Comparison of ENCODE assay signal across 8 mouse cellular contexts in genomic region chr13:19622573-19623227, GRCm38 (mm10). TPM values are rescaled to one million over a fixed set of nuclear protein-coding genes. Genes with fewer than 3 reads are reported as not detected.
DNase-seq lines count a peak whose midpoint lies in the region; ATAC-seq and TF ChIP-seq lines count a peak whose summit lies in the region.

TSS of gene Sfrp4 (plus strand) at chr13:19623104.

- peak; percentile 52; the same call in 1 of the 2 replicates for ATAC-seq in heart, embryonic 14.5 days (ENCODE audit: insufficient number of reproducible peaks, insufficient read depth, low FRiP score, low read depth)
- ATAC-seq in CD4-positive, CD25-positive, alpha-beta regulatory T cell, adult 4 months: no peak

- WGBS in heart, embryonic 14.5 days: 3% methylated on average over 25 of the region's 25 CpGs

- peak; percentile 31 for TF ChIP-seq CTCF in ES-Bruce4 (IDR thresholded peaks at IDR 0.05; ENCODE audit: low read depth, low read length)
- TF ChIP-seq CTCF in embryonic fibroblast, embryonic 13.5 days (IDR thresholded peaks at IDR 0.05; ENCODE audit: borderline replicate concordance, insufficient read depth, low read length): peak; percentile 33; the same call in 1 of the 2 replicates
- TF ChIP-seq CTCF in layer of hippocampus, adult 2 months (conservative IDR thresholded peaks at IDR 0.05): peak; percentile 66

- H3K27ac ChIP-seq in ES-Bruce4 (ENCODE audit: insufficient read depth, low read length): no peak within 1 kb of the TSS
- no peak within 1 kb of the TSS for H3K27ac ChIP-seq in embryonic fibroblast, embryonic 13.5 days (ENCODE audit: insufficient read depth, low read length)
- H3K27ac ChIP-seq in heart, embryonic 14.5 days (replicated peaks in 1 of 2; ENCODE audit: control insufficient read depth in 1 of 2, insufficient read depth in 1 of 2, low read depth in 2 of 2, low read length in 2 of 2): no peak within 1 kb of the TSS
- H3K27ac ChIP-seq in layer of hippocampus, adult 2 months: peak within 1 kb of the TSS; percentile 46

- H3K4me3 ChIP-seq in ES-Bruce4 (ENCODE audit: low read depth, low read length): peak within 1 kb of the TSS; percentile 61
- peak within 1 kb of the TSS; percentile 23 for H3K4me3 ChIP-seq in embryonic fibroblast, embryonic 13.5 days (ENCODE audit: insufficient read depth, low read length)
- H3K4me3 ChIP-seq in heart, embryonic 14.5 days (ENCODE audit: control insufficient read depth in 1 of 2, insufficient read depth in 1 of 2, low read depth in 1 of 2, low read length in 2 of 2): peak within 1 kb of the TSS; percentile 52 to 57
- peak within 1 kb of the TSS; percentile 67 for H3K4me3 ChIP-seq in layer of hippocampus, adult 2 months

- no peak for TF ChIP-seq EP300 in ES-Bruce4 (IDR thresholded peaks at IDR 0.05; ENCODE audit: insufficient read depth, low read depth, low read length)

- no peaks in the 10 kb centered on the region for H3K9me3 ChIP-seq in ES-Bruce4 (replicated peaks; ENCODE audit: control insufficient read depth, insufficient read depth, low read length, poor library complexity, severe bottlenecking)
- no peaks in the 10 kb centered on the region for H3K9me3 ChIP-seq in heart, embryonic 14.5 days (ENCODE audit: control insufficient read depth, low read length)

- DNase-seq in adrenal gland, postnatal 14 days: peak; percentile 67
- peak; percentile 14 to 49 for DNase-seq in layer of hippocampus, adult 2 months (ENCODE audit: low spot score in 2 of 2)
- DNase-seq in lung, postnatal 25 days (ENCODE audit: low spot score): peak; percentile 33
- peak; percentile 84 for DNase-seq in retina, postnatal 1 day

- H3K4me1 ChIP-seq in ES-Bruce4 (ENCODE audit: control insufficient read depth, insufficient read depth, low read length): no peaks in the 10 kb centered on the region
- peaks cover 3% of the 10 kb centered on the region; the same call in 1 of the 2 replicates for H3K4me1 ChIP-seq in embryonic fibroblast, embryonic 13.5 days (ENCODE audit: control insufficient read depth, insufficient read depth, low read length)
- peaks cover 2 to 15% of the 10 kb centered on the region in 2 experiments; a peak in 3 of 4 replicates for H3K4me1 ChIP-seq in heart, embryonic 14.5 days (ENCODE audit: control insufficient read depth in 2 of 2, insufficient read depth in 2 of 2, low read length in 2 of 2)

- TF ChIP-seq POLR2A in ES-Bruce4 (IDR thresholded peaks at IDR 0.05; ENCODE audit: insufficient read depth, low read length): no peak
- no peak for TF ChIP-seq POLR2A in embryonic fibroblast, embryonic 13.5 days (IDR thresholded peaks at IDR 0.05; ENCODE audit: low read depth, low read length)

- no peaks in the 10 kb centered on the region for H3K27me3 ChIP-seq in ES-Bruce4 (ENCODE audit: control insufficient read depth, insufficient read depth, low read length, poor library complexity, severe bottlenecking)
- H3K27me3 ChIP-seq in heart, embryonic 14.5 days (ENCODE audit: control insufficient read depth, insufficient read depth, low read length): peaks cover 14% of the 10 kb centered on the region

- peak within 1 kb of the TSS; percentile 97 for H3K4me2 ChIP-seq in heart, embryonic 14.5 days (ENCODE audit: low read length)

- H3K36me3 ChIP-seq in ES-Bruce4 (ENCODE audit: control insufficient read depth, insufficient read depth, low read length, poor library complexity, severe bottlenecking): no peaks in the 10 kb centered on the region
- H3K36me3 ChIP-seq in heart, embryonic 14.5 days (ENCODE audit: control insufficient read depth, insufficient read depth, low read length): no peaks in the 10 kb centered on the region

- H3K9ac ChIP-seq in ES-Bruce4 (ENCODE audit: low read depth, poor library complexity, severe bottlenecking): peak within 1 kb of the TSS; percentile 54
- peak within 1 kb of the TSS; percentile 69 for H3K9ac ChIP-seq in heart, embryonic 14.5 days (ENCODE audit: low read length)

RNA-seq across cellular contexts. Expression of gene Sfrp4, which starts in this region (rescaled TPM):
- polyA plus RNA-seq in ES-Bruce4 (2011; ENCODE audit: insufficient read depth, insufficient read length, low read depth, missing spikeins): 1.1 and 1.3 TPM in 2 replicates
- 2.8 and 3.7 TPM in 2 replicates for total RNA-seq in adrenal gland, postnatal 14 days (2021)
- 1.5 TPM in 2 replicates for polyA plus RNA-seq in embryonic fibroblast, embryonic 13.5 days (2011; ENCODE audit: insufficient read length, low read depth, missing spikeins)
- 0.46 and 0.72 TPM in 2 replicates for polyA plus RNA-seq in heart, embryonic 14.5 days (2014; fragmentation: Nextera tagmentation; extraction: Ambion mirVana)
- 1 to 10 TPM; 2.1 to 2.7 TPM for total RNA-seq in layer of hippocampus, adult 2 months (2021)
- polyA plus RNA-seq in CD4-positive, CD25-positive, alpha-beta regulatory T cell, adult 4 months (2017; shearing (Covaris generic)): not detected

Comparison
In these comparisons a context has a peak if more than half of its experiments do, and no peak if none do; other contexts are left out.
1. Peak in ATAC-seq, H3K4me3 ChIP-seq, H3K9ac ChIP-seq and H3K4me2 ChIP-seq in heart, embryonic 14.5 days; RNA of the gene not detected or under 1 TPM.
2. DNase-seq: peak in every context shown above with its lines; median percentile 84 in retina, postnatal 1 day; 67 in adrenal gland, postnatal 14 days; 33 in lung, postnatal 25 days; 32 in layer of hippocampus, adult 2 months.